Mouse (Mus musculus) thymus, postnatal 0 days (tissue): Measurements from ENCODE around the gene Cdk5r2. TPM values are rescaled to one million over a fixed set of nuclear protein-coding genes. Genes with fewer than 3 reads are reported as not detected.

Experiments
- DNase-seq: peaks from one replicate; pipeline ENCODE4 v3.0.0-alpha.2; 2015; ENCODE audit warnings: low spot score
- polyA plus RNA-seq: library from polyadenylated mRNA; unstranded; fragments of >200 nt; fragmentation: Nextera tagmentation; extraction: Ambion mirVana; gene quantifications from 2 replicates; pipeline ENCODE4 v1.2.1, GENCODE M21; 2015

Cdk5r2 gene
- polyA plus RNA-seq, 1 experiment from 2014 or later, result not detected

- no peak for DNase-seq
Observed at GRCm38 (mm10) chr1:74851001-74851775, 3.5 kb upstream of the Cdk5r2 start.

DNA sequence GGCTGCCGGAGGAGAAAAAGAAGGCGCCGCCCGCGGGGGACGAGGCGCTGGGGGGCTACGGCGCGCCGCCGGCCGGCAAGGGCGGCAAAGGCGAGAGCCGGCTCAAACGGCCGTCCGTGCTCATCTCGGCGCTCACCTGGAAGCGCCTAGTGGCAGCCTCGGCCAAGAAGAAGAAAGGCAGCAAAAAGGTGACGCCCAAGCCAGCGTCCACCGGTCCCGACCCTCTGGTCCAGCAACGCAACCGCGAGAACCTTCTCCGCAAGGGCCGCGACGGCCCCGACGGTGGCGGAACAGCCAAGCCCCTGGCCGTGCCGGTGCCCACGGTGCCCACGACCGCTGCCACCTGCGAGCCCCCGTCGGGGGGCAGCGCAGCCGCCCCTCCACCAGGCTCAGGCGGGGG lies 422 bp downstream of the Cdk5r2 start:
- DNase-seq, result no peak

DNA sequence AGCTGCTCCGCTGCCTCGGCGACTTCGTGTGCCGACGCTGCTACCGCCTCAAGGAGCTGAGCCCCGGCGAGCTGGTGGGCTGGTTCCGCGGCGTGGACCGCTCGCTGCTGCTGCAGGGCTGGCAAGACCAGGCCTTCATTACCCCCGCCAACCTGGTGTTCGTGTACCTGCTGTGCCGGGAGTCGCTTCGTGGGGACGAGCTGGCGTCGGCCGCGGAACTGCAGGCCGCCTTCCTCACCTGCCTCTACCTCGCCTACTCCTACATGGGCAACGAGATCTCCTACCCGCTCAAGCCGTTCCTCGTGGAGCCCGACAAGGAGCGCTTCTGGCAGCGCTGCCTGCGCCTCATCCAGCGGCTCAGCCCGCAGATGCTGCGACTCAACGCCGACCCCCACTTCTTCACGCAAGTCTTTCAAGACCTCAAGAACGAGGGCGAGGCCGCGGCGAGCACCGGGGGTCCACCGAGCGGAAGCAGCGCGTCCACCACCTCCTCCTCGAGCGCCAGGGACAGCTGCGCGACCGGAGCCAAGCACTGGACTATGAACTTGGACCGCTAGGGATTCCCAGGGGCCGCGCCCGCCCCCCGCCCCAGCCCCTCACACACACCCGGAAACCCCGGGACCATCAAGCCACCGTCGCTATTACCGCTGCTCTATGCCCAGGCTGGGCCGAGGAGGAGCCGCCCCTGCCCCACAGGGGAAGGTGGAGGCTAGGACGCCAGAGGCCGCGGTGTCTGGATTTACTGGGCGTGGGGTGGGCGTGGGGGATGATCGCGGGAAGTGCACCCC lies 1.1 kb downstream of the Cdk5r2 start:
- DNase-seq, result no peak

GRCm38 (mm10) chr1:74856439-74856720 lies 1.6 kb downstream of the Cdk5r2 start:
- DNase-seq, result no peak

- no peak for DNase-seq
Observed at GRCm38 (mm10) chr1:74856791-74857190, 2.1 kb downstream of the Cdk5r2 start.

DNA sequence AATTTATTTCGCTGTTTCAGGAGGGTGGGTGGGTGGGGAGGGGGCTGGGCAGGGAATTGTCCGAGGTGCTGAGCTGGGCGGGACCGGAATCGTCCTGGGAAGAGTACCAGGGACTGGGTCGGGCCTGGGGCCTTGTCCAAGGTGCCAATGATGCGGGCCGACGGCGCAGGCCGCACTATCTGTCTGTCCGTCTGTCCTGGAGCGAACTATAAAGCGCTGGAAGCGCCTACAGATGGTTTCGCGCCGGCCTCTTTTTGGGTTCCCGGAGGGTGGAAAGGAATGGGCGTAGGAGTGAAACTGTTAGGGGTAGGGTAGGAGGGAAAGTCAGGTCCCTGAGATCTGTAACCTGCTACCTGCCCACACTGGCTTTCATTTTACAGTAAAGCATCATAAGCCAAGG lies 2.5 kb downstream of the Cdk5r2 start:
- no peak for DNase-seq

- DNase-seq, result no peak
Observed at GRCm38 (mm10) chr1:74857677-74858076, 2.9 kb downstream of the Cdk5r2 start.

- DNase-seq, result no peak
Observed at GRCm38 (mm10) chr1:74858171-74858719, 3.5 kb downstream of the Cdk5r2 start.

GRCm38 (mm10) chr1:74858805-74859204 lies 4.1 kb downstream of the Cdk5r2 start:
- no peak for DNase-seq

GRCm38 (mm10) chr1:74859223-74859984 lies 4.7 kb downstream of the Cdk5r2 start:
- DNase-seq, result no peak

GRCm38 (mm10) chr1:74861783-74862182 lies 7.0 kb downstream of the Cdk5r2 start:
- DNase-seq, result no peak

GRCm38 (mm10) chr1:74872218-74872617 lies 17.5 kb downstream of the Cdk5r2 start:
- no peak for DNase-seq

DNA sequence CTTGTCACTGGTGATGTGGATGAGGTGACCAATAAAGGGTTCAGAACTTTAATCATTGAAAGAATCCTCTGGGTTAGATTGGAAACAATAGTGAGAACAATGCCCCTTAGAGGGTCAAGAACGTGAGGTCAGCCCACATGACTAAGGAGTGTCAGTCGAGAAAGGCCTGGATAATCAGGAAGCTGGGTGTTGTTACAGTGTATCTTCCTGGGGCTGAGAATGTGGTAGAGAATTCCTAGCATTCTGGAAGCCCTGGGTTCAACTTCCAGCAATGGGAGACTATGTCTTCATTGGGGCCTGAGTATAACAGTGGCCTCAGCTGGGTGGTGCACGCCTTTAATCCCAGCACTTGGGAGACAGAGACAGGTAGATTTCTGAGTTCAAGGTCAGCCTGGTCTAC lies 22.5 kb downstream of the Cdk5r2 start:
- DNase-seq, result no peak

DNA sequence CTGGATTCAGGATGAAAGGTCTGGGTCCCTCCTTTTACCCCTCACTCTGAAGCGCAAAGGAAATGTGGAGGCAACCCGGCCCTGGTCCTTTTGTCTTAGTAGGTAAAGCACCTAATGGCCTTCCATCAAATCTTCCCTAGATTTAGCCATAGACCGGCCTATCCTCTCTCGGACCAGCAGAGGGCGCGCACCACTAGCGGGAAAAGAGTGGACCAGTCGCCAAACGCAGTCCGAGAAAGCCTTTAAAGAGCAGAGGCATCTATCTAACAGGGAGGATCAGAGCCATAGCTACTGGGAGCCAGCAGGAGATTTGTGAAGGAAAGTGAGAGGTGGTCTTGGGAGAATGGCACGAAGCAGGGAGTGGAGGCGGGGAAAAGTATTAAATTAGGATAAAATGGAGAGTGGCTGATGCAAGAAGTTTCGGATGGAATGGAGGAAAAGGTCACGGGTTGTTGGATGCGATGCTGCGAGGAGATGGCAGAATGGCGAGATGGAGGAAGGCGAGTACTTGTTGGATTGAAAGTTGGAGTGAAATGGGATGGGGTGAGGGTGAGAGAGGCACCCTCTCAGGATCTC lies 26.1 kb downstream of the Cdk5r2 start:
- DNase-seq, result peak; percentile 50

GRCm38 (mm10) chr1:74882055-74882734 lies 27.5 kb downstream of the Cdk5r2 start:
- DNase-seq, result no peak

- DNase-seq, result no peak
Observed at GRCm38 (mm10) chr1:74882828-74883227, 28.1 kb downstream of the Cdk5r2 start.

GRCm38 (mm10) chr1:74883441-74883840 lies 28.7 kb downstream of the Cdk5r2 start:
- no peak for DNase-seq

GRCm38 (mm10) chr1:74884196-74885141 lies 29.7 kb downstream of the Cdk5r2 start:
- no peak for DNase-seq

DNA sequence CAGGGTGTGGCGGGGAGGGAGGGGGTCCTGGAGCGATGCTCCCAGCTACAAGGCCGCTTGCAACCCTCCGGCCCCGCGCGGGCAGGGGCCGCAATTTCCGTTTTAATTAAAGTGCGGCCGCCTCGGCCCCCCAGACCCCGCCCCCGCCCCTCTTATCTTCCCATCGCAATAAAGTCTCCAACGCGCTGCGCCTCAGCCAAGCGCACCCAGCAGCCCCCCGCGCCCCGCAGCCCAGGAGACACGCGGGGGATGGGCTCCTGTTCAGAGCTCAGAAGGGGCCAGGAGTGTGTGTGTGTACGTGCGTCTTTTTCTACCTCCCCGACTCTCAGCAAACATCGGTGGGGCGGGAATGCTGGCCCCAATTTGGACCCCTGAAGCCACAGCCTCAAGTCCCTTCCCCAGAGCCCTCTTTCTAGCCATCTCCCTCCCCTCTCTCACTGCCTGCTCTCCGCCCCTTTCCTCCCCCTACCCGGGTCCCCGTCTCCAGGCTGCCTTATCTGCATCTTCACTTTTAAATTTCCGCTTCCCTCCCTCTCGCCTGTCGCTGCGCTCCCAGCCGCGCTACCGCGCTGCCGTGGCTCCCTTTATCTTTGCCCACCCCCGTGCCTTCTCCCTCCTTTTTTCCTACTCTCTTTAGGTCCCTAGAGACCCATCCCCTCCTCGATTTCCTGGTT lies 30.8 kb downstream of the Cdk5r2 start, which contains the start of gene Fev:
Gene Fev, minus strand, starts transcription at position 51 of the 674 bp plus-strand sequence.
- DNase-seq, result no peak
